Mouse (Mus musculus) heart, adult 2 months (tissue): ENCODE measurements at regions not wholly inside any gene's neighbourhood (a gene's known extent, or its start where the extent isn't known, plus 50 kb on each side); places are given as distances from the start of the nearest gene placed in this dataset.

Source experiments
- CTCF ChIP-seq: fragments of 200-600 bp; IDR thresholded peaks from 2 replicates; pipeline ENCODE4 v1.8.1; 2022; ENCODE audit warnings: antibody characterized with exemption, mild to moderate bottlenecking, moderate library complexity
- POLR2A ChIP-seq: fragments of 200-500 bp; IDR thresholded peaks from 2 replicates; pipeline ENCODE4 v1.6.1; 2011; ENCODE audit warnings: mild to moderate bottlenecking, low read depth, low read length, control low read depth; ENCODE audit not compliant: insufficient read depth

GRCm38 (mm10) chr17:84071855-84072254 lies 115.9 kb downstream of the Zfp36l2 start:
- TF ChIP-seq CTCF (no peak), POLR2A (no peak)
